ENCODE assay signal across 7 mouse cellular contexts in genomic region chr7:76392941-76393817, GRCm38 (mm10).
DNase-seq lines count a peak whose midpoint lies in the region; ATAC-seq lines count a peak whose summit lies in the region.

No protein-coding gene starts in this region.

- H3K4me2 ChIP-seq in intestine, embryonic 14.5 days (ENCODE audit: low read length), result peak overlapping the region; percentile 50

- no peaks in the 10 kb centered on the region for H3K27me3 ChIP-seq in intestine, embryonic 14.5 days (replicated peaks; ENCODE audit: control insufficient read depth, insufficient read depth, low read length)
- no peaks in the 10 kb centered on the region for H3K27me3 ChIP-seq in megakaryocyte, embryonic 14.5 days (replicated peaks)

- ATAC-seq in common myeloid progenitor, adult 5-6 weeks (replicated peaks; ENCODE audit: low read depth, poor library complexity, severe bottlenecking), result peak; percentile 95
- peak; percentile 77 for ATAC-seq in intestine, embryonic 14.5 days (replicated peaks; ENCODE audit: low FRiP score, low TSS enrichment, low read depth)

- H3K4me3 ChIP-seq in intestine, embryonic 14.5 days (ENCODE audit: low read depth, low read length), result peak overlapping the region; percentile 23; the same call in 1 of the 2 replicates
- H3K4me3 ChIP-seq in megakaryocyte, embryonic 14.5 days (replicated peaks), result peak overlapping the region; percentile 65

- DNase-seq in adrenal gland, adult 18-20 months (ENCODE audit: low spot score in 2 of 2), result peak; percentile 34 to 41
- peak; percentile 45 for DNase-seq in gastrocnemius, postnatal 10 days
- peak; percentile 78 for DNase-seq in intestine, embryonic 14.5 days (ENCODE audit: low spot score)
- peak; percentile 54 to 85 for DNase-seq in left cerebral cortex, adult 9 months (ENCODE audit: low spot score in 2 of 2)
- peak; percentile 75 for DNase-seq in right cerebral cortex, postnatal 25 days

- WGBS in intestine, embryonic 14.5 days, result 17% methylated on average over 15 of the region's 15 CpGs

- H3K36me3 ChIP-seq in intestine, embryonic 14.5 days (ENCODE audit: control insufficient read depth, insufficient read depth, low read length), result no peaks in the 10 kb centered on the region
- no peaks in the 10 kb centered on the region for H3K36me3 ChIP-seq in megakaryocyte, embryonic 14.5 days (replicated peaks; ENCODE audit: low read length)

- H3K27ac ChIP-seq in intestine, embryonic 14.5 days (ENCODE audit: low read depth), result no peak overlapping the region

- H3K9me3 ChIP-seq in intestine, embryonic 14.5 days (ENCODE audit: control insufficient read depth, low read length), result no peaks in the 10 kb centered on the region
- no peaks in the 10 kb centered on the region for H3K9me3 ChIP-seq in megakaryocyte, embryonic 14.5 days

- no peak overlapping the region for H3K9ac ChIP-seq in intestine, embryonic 14.5 days (ENCODE audit: low read length)

- no peaks in the 10 kb centered on the region; the same call in 1 of the 2 replicates for H3K4me1 ChIP-seq in intestine, embryonic 14.5 days (replicated peaks; ENCODE audit: control insufficient read depth, insufficient read depth, low read length)
- H3K4me1 ChIP-seq in megakaryocyte, embryonic 14.5 days, result peaks cover 11% of the 10 kb centered on the region; the same call in 1 of the 2 replicates
